Mouse (Mus musculus): ENCODE data around the gene Bpifa5. TPM values are rescaled to one million over a fixed set of nuclear protein-coding genes. Genes with fewer than 3 reads are reported as not detected.

Bpifa5 gene
- polyA plus RNA-seq, 1 experiment: not detected

- DNase-seq (ENCODE audit: low read depth): no peak
Observed at GRCm38 (mm10) chr2:154206908-154207307, 44.5 kb downstream of the Bpifa5 start.

DNA sequence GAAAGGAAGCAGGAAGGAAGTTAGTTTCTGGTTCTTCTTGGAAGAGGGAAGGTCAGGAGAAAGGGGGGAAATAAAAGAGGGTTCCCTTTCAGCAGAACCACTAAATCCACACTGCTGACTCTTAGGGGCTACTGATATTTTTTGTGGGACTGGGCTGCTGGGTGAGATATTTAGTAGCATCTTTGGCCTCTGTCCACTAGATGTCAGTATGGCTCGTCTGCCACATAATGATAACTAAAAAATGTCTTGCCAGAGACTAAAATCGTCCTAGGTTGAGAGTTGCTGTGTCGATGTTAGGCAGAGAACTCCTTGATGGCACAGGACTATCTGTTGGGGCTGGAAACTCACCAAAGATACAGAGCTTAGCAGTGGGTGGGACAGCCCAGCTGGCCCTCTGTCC, 46.7 kb downstream of the Bpifa5 start:
- no peak for DNase-seq (ENCODE audit: low read depth)

DNA sequence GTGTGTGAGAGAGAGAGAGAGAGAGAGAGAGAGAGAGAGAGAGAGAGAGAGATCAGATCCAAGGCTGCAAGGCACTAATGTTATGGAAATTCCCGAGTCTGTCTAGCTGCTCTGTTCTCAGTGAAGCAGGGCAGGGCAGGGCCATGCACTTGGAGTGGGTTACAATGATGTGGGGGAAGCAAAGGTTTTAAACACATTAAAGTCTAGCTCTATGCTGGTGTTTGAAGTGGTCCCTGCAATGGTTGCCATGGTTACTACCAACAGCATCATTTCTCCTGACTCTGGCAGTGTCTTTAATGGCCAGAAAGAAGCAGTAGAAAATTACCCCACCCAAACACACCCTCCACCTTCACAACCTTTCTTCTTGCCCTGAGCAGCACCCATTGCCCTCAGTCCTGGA, 48.7 kb downstream of the Bpifa5 start:
- DNase-seq (ENCODE audit: low read depth): no peak

DNA sequence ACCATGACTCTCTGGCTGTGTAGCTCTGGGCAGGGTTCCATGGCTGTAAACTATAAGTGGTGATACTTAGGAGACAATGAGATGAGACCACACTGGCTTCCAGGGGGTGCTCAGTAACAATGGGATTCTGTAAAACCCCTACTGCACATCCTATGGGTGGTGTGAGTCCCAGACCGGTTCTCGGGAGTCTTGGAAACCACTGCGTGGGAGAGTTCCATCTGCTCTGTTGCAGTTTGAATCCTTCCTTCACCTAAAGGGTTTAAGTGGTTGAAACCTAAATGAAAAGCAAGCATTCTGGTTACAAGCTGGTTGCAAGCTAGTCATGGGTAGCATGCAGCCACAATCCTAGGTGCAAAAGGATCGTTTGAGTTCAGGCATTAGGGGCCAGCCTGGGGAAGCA, 49.5 kb downstream of the Bpifa5 start:
- DNase-seq (ENCODE audit: low read depth): no peak

- DNase-seq (ENCODE audit: low read depth): no peak
Observed at GRCm38 (mm10) chr2:154215191-154215590, 52.8 kb downstream of the Bpifa5 start.

Other genes with a start within 250 kb of the Bpifa5 start
- gene Bpifb3, start 244.4 kb upstream of the Bpifa5 start, polyA plus RNA-seq (2012; rRNA removed): 0.05 TPM in 1 of 2 replicates, not detected in the other
- not detected in 2 replicates for gene Bpifb4, start 224.4 kb upstream of the Bpifa5 start, polyA plus RNA-seq (2012; rRNA removed)
- gene Bpifa6, start 187.7 kb upstream of the Bpifa5 start, polyA plus RNA-seq (2012; rRNA removed): not detected in 2 replicates
- not detected in 2 replicates for gene Bpifa2, start 154.3 kb upstream of the Bpifa5 start, polyA plus RNA-seq (2012; rRNA removed)
- 1.3 and 1.5 TPM in 2 replicates for gene Bpifa3, start 32.3 kb upstream of the Bpifa5 start, polyA plus RNA-seq (2012; rRNA removed)
- gene Bpifa1, start 19.7 kb upstream of the Bpifa5 start, polyA plus RNA-seq (2012; rRNA removed): not detected in 2 replicates
- not detected in 2 replicates for gene Bpifb1, start 28.2 kb downstream of the Bpifa5 start, polyA plus RNA-seq (2012; rRNA removed)
- 0.31 and 0.34 TPM in 2 replicates for gene Bpifb5, start 61.1 kb downstream of the Bpifa5 start, polyA plus RNA-seq (2012; rRNA removed)
- not detected in 2 replicates for gene Bpifb9a, start 95.2 kb downstream of the Bpifa5 start, polyA plus RNA-seq (2012; rRNA removed)
- gene Bpifb9b, start 144.6 kb downstream of the Bpifa5 start, polyA plus RNA-seq (2012; rRNA removed): not detected in 2 replicates
- gene Cdk5rap1, start 210.4 kb downstream of the Bpifa5 start, polyA plus RNA-seq (2012; rRNA removed): 12.0 and 13.4 TPM in 2 replicates
- 40.8 and 51.8 TPM in 2 replicates for gene Snta1, start 245.5 kb downstream of the Bpifa5 start, polyA plus RNA-seq (2012; rRNA removed)